Mouse (Mus musculus): Measurements from ENCODE around the gene Lpcat3. TPM values are rescaled to one million over a fixed set of nuclear protein-coding genes. Genes with fewer than 3 reads are reported as not detected.

The Lpcat3 gene
- polyA plus RNA-seq, 1 experiment from 2014 or later: 41.0 TPM

- H3K36me3 ChIP-seq: no peaks in the 10 kb centered on the region
- no peak overlapping the region for H3K4me3 ChIP-seq
- peak; percentile 73 for ATAC-seq (replicated peaks; ENCODE audit: insufficient number of reproducible peaks, insufficient read depth, low FRiP score, low read depth)
- H3K9me3 ChIP-seq (replicated peaks): no peaks in the 10 kb centered on the region
- 66% methylated on average over 15 of the region's 15 CpGs for WGBS
- peak overlapping the region; percentile 73 for H3K27ac ChIP-seq
- no peak overlapping the region for H3K4me2 ChIP-seq
- no peak overlapping the region for H3K9ac ChIP-seq
- peaks cover 18% of the 10 kb centered on the region for H3K4me1 ChIP-seq (replicated peaks)
- no peaks in the 10 kb centered on the region for H3K27me3 ChIP-seq
Measured at GRCm38 (mm10) chr6:124694166-124694955, 31.5 kb downstream of the Lpcat3 start.

DNA sequence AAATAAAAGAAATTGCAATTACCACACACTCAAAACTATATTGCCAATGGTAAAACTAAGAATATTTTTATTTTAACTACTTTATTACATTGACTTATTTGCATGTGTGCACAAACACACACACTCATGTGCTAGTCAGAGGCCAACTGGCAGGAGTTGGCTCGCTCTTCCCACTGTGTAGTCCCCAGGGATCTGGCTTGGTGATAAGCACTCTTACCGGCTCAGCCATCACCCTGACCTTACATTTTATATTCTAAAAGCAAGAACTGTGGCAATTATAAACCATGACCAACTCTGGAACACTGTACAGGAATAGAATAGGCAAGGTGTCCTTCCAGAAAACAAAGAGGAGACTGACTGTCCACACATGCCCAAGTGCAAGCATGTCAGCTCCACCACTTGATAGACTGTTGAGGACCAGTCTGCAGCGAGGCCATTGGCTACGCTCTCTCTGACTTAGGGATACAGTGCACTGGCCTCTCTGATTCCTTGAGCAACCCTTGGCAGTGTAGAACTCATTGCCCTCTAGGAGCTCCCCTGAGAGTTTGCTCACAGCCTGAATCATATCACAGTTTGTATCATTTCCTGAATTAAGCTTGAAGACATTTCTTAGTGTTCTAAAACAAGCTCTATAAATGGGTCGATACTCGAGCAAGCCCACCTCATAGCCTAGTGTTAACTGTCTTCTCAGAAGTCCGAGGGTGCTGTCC, 33.8 kb downstream of the Lpcat3 start:
- Histone ChIP-seq H3K4me3 (no peak overlapping the region), H3K36me3 (peaks cover under 1% of the 10 kb centered on the region; the same call in 1 of the 2 replicates), H3K9me3 (replicated peaks) (no peaks in the 10 kb centered on the region), H3K4me1 (replicated peaks) (peaks cover 32% of the 10 kb centered on the region), H3K27me3 (no peaks in the 10 kb centered on the region), H3K4me2 (no peak overlapping the region), H3K9ac (no peak overlapping the region), H3K27ac (no peak overlapping the region)
- WGBS: 81% methylated on average over 7 of the region's 7 CpGs
- ATAC-seq (replicated peaks; ENCODE audit: insufficient number of reproducible peaks, insufficient read depth, low FRiP score, low read depth): no peak

GRCm38 (mm10) chr6:124698751-124699150, 35.9 kb downstream of the Lpcat3 start:
- ATAC-seq (replicated peaks; ENCODE audit: insufficient number of reproducible peaks, insufficient read depth, low FRiP score, low read depth): no peak
- no peaks in the 10 kb centered on the region for H3K27me3 ChIP-seq
- no peak overlapping the region for H3K9ac ChIP-seq
- 82% methylated on average over 6 of the region's 6 CpGs for WGBS
- peaks cover 25% of the 10 kb centered on the region for H3K4me1 ChIP-seq (replicated peaks)
- no peaks in the 10 kb centered on the region for H3K9me3 ChIP-seq (replicated peaks)
- H3K36me3 ChIP-seq: peaks cover 22% of the 10 kb centered on the region
- H3K4me2 ChIP-seq: no peak overlapping the region
- no peak overlapping the region for H3K4me3 ChIP-seq
- H3K27ac ChIP-seq: no peak overlapping the region

DNA sequence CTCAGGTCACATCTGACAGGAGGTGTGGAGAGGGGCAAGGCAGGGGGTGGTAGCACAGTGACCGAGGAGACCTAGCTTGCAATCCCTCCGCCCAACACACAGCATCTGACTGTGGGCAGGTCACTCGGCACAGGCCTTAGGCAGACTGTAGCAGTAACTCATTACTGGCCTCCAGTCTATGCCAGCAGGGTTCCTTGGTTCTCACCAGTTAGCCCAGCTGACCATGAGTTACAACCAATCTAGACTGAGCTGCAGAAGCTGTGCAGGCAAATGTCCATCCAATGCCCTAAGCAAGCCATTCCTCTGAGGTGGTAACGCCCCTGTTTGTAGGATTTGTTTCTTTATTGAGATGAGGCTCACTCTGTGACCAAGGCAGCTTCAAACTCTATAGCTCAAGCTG, 36.5 kb downstream of the Lpcat3 start:
- no peaks in the 10 kb centered on the region for H3K27me3 ChIP-seq
- peaks cover 19% of the 10 kb centered on the region for H3K4me1 ChIP-seq (replicated peaks)
- WGBS: 88% methylated on average over 4 of the region's 4 CpGs
- no peak overlapping the region for H3K4me2 ChIP-seq
- no peak for ATAC-seq (replicated peaks; ENCODE audit: insufficient number of reproducible peaks, insufficient read depth, low FRiP score, low read depth)
- H3K9ac ChIP-seq: no peak overlapping the region
- no peaks in the 10 kb centered on the region for H3K9me3 ChIP-seq (replicated peaks)
- H3K27ac ChIP-seq: no peak overlapping the region
- H3K36me3 ChIP-seq: peaks cover 29% of the 10 kb centered on the region
- H3K4me3 ChIP-seq: no peak overlapping the region

DNA sequence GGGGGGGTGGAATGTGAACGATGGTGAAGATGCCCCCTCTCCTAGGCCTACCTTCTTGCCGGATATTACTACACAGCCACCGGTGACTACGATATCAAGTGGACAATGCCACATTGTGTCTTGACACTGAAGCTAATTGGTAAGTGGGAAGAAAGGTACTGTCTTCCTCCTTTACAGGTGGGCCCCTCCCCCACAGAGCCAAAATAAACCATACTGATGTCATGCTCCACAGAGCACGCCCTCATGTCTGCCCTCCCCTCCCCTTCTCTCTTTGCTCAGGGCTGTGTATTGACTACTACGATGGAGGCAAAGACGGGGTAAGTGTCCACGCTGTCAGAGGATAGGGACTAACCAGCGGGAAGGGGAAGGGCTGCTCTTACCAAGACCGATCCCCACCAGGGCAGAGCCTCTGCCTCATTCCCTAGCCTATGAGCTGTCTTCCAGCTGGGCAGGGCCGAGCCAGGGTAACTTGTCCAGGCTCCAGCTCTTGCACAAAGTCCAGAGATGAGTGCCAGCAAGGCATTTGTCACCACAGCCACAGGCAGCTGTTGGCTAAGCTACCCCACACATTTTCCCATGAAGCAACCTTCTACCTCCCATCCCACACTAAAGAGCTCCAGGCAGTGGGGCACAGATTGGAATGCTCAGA, 37.3 kb downstream of the Lpcat3 start:
- ATAC-seq (replicated peaks; ENCODE audit: insufficient number of reproducible peaks, insufficient read depth, low FRiP score, low read depth): peak; percentile 37
- no peak overlapping the region for H3K4me3 ChIP-seq
- H3K27ac ChIP-seq: peak overlapping the region; percentile 48
- H3K4me2 ChIP-seq: no peak overlapping the region
- H3K9me3 ChIP-seq (replicated peaks): no peaks in the 10 kb centered on the region
- peaks cover 36% of the 10 kb centered on the region for H3K36me3 ChIP-seq
- H3K27me3 ChIP-seq: no peaks in the 10 kb centered on the region
- H3K4me1 ChIP-seq (replicated peaks): peaks cover 14% of the 10 kb centered on the region
- no peak overlapping the region for H3K9ac ChIP-seq
- 75% methylated on average over 11 of the region's 11 CpGs for WGBS

DNA sequence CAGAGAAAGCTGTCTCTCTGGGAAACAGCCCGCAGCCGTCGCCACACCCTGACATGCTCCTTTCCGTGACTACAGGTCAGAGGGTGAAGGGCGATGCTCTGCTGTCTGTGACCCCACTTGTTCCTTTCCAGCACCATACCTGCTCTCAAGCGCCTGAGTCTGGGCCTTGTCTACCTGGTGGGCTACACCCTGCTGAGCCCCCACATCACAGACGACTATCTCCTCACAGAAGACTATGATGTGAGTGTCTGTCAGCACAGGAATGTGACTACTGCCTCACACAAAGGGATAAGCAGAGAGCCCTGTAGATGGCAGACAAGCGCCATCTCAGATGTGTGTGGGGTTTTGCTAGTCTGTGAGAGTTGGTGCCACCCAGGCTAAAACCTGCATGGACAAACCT, 38.5 kb downstream of the Lpcat3 start:
- ATAC-seq (replicated peaks; ENCODE audit: insufficient number of reproducible peaks, insufficient read depth, low FRiP score, low read depth): no peak; the same call in 1 of the 2 replicates
- 71% methylated on average over 8 of the region's 8 CpGs for WGBS
- Histone ChIP-seq H3K36me3 (peaks cover 43% of the 10 kb centered on the region), H3K4me2 (no peak overlapping the region), H3K9ac (no peak overlapping the region), H3K9me3 (replicated peaks) (no peaks in the 10 kb centered on the region), H3K27ac (no peak overlapping the region), H3K4me1 (replicated peaks) (peaks cover 14% of the 10 kb centered on the region), H3K4me3 (no peak overlapping the region), H3K27me3 (no peaks in the 10 kb centered on the region)

- WGBS: 92% methylated on average over 17 of the region's 17 CpGs
- no peak for ATAC-seq (replicated peaks; ENCODE audit: insufficient number of reproducible peaks, insufficient read depth, low FRiP score, low read depth)
- H3K36me3 ChIP-seq: peaks cover 43% of the 10 kb centered on the region
Measured at GRCm38 (mm10) chr6:124702102-124702783, 39.4 kb downstream of the Lpcat3 start.

GRCm38 (mm10) chr6:124702784-124703103, 39.9 kb downstream of the Lpcat3 start:
- Histone ChIP-seq H3K4me3 (no peak overlapping the region), H3K27me3 (no peaks in the 10 kb centered on the region), H3K9ac (no peak overlapping the region), H3K27ac (no peak overlapping the region), H3K4me2 (no peak overlapping the region), H3K4me1 (replicated peaks) (peaks cover 14% of the 10 kb centered on the region), H3K9me3 (replicated peaks) (no peaks in the 10 kb centered on the region), H3K36me3 (peaks cover 43% of the 10 kb centered on the region)
- 43% methylated on average over 3 of the region's 3 CpGs for WGBS
- peak; percentile 48; the same call in 1 of the 2 replicates for ATAC-seq (replicated peaks; ENCODE audit: insufficient number of reproducible peaks, insufficient read depth, low FRiP score, low read depth)

More at GRCm38 (mm10) chr6:124702102-124702783, 39.4 kb downstream of the Lpcat3 start:
- Histone ChIP-seq H3K4me3 (no peak overlapping the region), H3K9ac (no peak overlapping the region), H3K4me1 (replicated peaks) (peaks cover 14% of the 10 kb centered on the region), H3K27me3 (no peaks in the 10 kb centered on the region), H3K9me3 (replicated peaks) (no peaks in the 10 kb centered on the region), H3K4me2 (no peak overlapping the region), H3K27ac (no peak overlapping the region)

GRCm38 (mm10) chr6:124703789-124704188, 41.0 kb downstream of the Lpcat3 start:
- no peak for ATAC-seq (replicated peaks; ENCODE audit: insufficient number of reproducible peaks, insufficient read depth, low FRiP score, low read depth)

GRCm38 (mm10) chr6:124704417-124704816, 41.6 kb downstream of the Lpcat3 start:
- ATAC-seq (replicated peaks; ENCODE audit: insufficient number of reproducible peaks, insufficient read depth, low FRiP score, low read depth): no peak
- H3K9me3 ChIP-seq (replicated peaks): no peaks in the 10 kb centered on the region
- H3K4me2 ChIP-seq: no peak overlapping the region
- H3K9ac ChIP-seq: no peak overlapping the region
- H3K4me3 ChIP-seq: no peak overlapping the region
- peaks cover 15% of the 10 kb centered on the region for H3K4me1 ChIP-seq (replicated peaks)
- no peak overlapping the region for H3K27ac ChIP-seq
- WGBS: 91% methylated on average over 2 of the region's 2 CpGs
- peaks cover 50% of the 10 kb centered on the region for H3K36me3 ChIP-seq
- H3K27me3 ChIP-seq: no peaks in the 10 kb centered on the region

More at GRCm38 (mm10) chr6:124703789-124704188, 41.0 kb downstream of the Lpcat3 start:
- Histone ChIP-seq H3K36me3 (peaks cover 50% of the 10 kb centered on the region), H3K4me2 (no peak overlapping the region), H3K27me3 (no peaks in the 10 kb centered on the region), H3K4me1 (replicated peaks) (peaks cover 14% of the 10 kb centered on the region), H3K9ac (no peak overlapping the region), H3K9me3 (replicated peaks) (no peaks in the 10 kb centered on the region), H3K27ac (no peak overlapping the region), H3K4me3 (no peak overlapping the region)
- WGBS: 59% methylated on average over 7 of the region's 7 CpGs

GRCm38 (mm10) chr6:124706061-124706627, 43.3 kb downstream of the Lpcat3 start:
- H3K36me3 ChIP-seq: peaks cover 50% of the 10 kb centered on the region
- H3K27me3 ChIP-seq: no peaks in the 10 kb centered on the region
- no peak overlapping the region for H3K4me2 ChIP-seq
- ATAC-seq (replicated peaks; ENCODE audit: insufficient number of reproducible peaks, insufficient read depth, low FRiP score, low read depth): no peak
- no peaks in the 10 kb centered on the region for H3K9me3 ChIP-seq (replicated peaks)
- no peak overlapping the region for H3K4me3 ChIP-seq
- WGBS: 65% methylated on average over 5 of the region's 5 CpGs
- no peak overlapping the region for H3K27ac ChIP-seq
- no peak overlapping the region for H3K9ac ChIP-seq
- H3K4me1 ChIP-seq (replicated peaks): peaks cover 14% of the 10 kb centered on the region
